Mouse (Mus musculus) liver, embryonic 13.5 days (tissue): ENCODE measurements around the gene Abhd17c. TPM values are rescaled to one million over a fixed set of nuclear protein-coding genes. Genes with fewer than 3 reads are reported as not detected.
"Not testable (repeated sequence)": the region's sequence is repeated elsewhere in the genome, so short reads cannot be mapped to it uniquely, and the experiment has no call there.

Experiments
- ATAC-seq: fragments of 200-750 bp; cut with Nextera tagmentation; 2 replicates; pipeline ENCODE4 v1.8.0; 2017; ENCODE audit warnings: low read depth, mild to moderate bottlenecking, moderate number of reproducible peaks, moderate library complexity
- DNase-seq: peaks from one replicate; pipeline ENCODE4 v3.0.0; 2022
- H3K27ac ChIP-seq: fragments of 300-500 bp; sonication (generic); 2 replicates; pipeline ENCODE4 v1.5.1; 2015; ENCODE audit warnings: moderate library complexity, mild to moderate bottlenecking, inconsistent platforms
- H3K27me3 ChIP-seq: fragments of 300-500 bp; sonication (generic); 2 replicates; pipeline ENCODE4 v1.6.1; 2015; ENCODE audit warnings: mild to moderate bottlenecking, inconsistent platforms
- H3K36me3 ChIP-seq: fragments of 300-500 bp; sonication (generic); 2 replicates; pipeline ENCODE4 v1.6.1; 2015; ENCODE audit warnings: mild to moderate bottlenecking, inconsistent platforms
- H3K4me1 ChIP-seq: fragments of 300-500 bp; sonication (generic); replicated peaks from 2 replicates; pipeline ENCODE4 v1.6.1; 2015; ENCODE audit warnings: inconsistent platforms
- H3K4me2 ChIP-seq: fragments of 300-500 bp; sonication (generic); 2 replicates; pipeline ENCODE4 v1.6.1; 2015; ENCODE audit warnings: inconsistent platforms, mild to moderate bottlenecking, moderate library complexity
- H3K4me3 ChIP-seq: fragments of 300-500 bp; sonication (generic); replicated peaks from 2 replicates; pipeline ENCODE4 v1.5.1; 2015; ENCODE audit warnings: mild to moderate bottlenecking, inconsistent platforms
- H3K9ac ChIP-seq: fragments of 300-500 bp; sonication (generic); 2 replicates; pipeline ENCODE4 v1.6.1; 2015; ENCODE audit warnings: mild to moderate bottlenecking, inconsistent platforms
- H3K9me3 ChIP-seq: fragments of 300-500 bp; sonication (generic); replicated peaks from 2 replicates; pipeline ENCODE4 v1.6.1; 2016; ENCODE audit warnings: inconsistent platforms
- WGBS: fragments of 180-500 bp; shearing (Covaris S2); methylation state at CpG from one replicate; pipeline ENCODE4 v1.1.7; 2015; ENCODE audit not compliant: insufficient replicate concordance; 5-methylcytosine and 5-hydroxymethylcytosine counted together
- polyA plus RNA-seq: library from polyadenylated mRNA; unstranded; fragments of >200 nt; fragmentation: Nextera tagmentation; extraction: Ambion mirVana; gene quantifications from 2 replicates; pipeline ENCODE4 v1.2.1, GENCODE M21; 2015

Abhd17c gene
- polyA plus RNA-seq = 14.9 and 18.2 TPM in 2 replicates

DNA sequence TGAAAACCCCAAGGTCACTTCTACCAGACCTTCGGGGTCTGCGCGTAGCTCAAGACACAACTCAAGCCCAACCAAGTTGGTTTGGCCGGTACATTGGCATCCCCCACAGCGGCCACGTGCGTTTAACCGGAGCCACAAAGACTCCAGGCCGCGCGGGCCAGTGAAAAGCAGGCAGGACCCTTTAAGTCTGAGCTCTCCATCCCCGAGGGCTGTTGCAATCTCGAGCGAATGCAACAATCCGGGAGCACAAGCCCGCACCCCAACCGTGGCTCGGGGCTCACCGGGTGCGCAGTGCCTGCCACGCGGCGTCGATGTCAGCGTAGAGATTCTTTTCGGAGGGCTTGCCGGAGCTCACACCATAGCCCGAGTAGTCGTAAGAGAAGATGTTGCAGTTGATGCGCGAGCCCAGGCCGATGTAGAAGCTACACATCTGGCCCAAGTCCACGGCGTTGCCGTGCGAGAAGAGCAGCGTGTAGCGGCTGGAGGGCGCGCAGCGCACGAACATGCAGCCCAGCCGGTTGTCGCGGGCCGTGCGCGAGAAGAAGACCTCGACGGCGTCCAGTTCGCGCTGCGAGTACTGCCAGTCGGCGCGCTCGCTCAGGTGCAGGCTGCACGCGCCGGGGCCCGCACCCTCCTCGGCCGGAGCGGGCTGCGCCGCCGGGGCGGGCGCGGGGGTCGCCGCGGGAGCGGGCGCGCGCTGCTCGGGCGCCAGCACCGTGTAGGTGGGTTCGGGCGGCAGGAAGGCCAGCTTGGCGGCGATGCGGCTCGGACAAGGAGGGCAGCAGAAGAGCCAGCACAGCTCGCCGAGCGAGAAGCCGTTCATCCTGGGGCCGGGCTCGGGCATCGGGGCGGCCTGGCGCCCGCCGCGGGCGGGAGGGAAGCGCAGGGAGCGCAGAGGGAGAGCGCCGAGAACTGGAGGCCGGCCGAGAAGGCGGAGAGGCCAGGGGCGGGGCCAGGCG lies at the start of gene Abhd17c:
Gene Abhd17c (minus strand): TSS at position 893 of the 959 bp plus-strand sequence.
- DNase-seq = peak; percentile 34
- peak within 1 kb of the TSS; percentile 96 for H3K4me2 ChIP-seq

DNA sequence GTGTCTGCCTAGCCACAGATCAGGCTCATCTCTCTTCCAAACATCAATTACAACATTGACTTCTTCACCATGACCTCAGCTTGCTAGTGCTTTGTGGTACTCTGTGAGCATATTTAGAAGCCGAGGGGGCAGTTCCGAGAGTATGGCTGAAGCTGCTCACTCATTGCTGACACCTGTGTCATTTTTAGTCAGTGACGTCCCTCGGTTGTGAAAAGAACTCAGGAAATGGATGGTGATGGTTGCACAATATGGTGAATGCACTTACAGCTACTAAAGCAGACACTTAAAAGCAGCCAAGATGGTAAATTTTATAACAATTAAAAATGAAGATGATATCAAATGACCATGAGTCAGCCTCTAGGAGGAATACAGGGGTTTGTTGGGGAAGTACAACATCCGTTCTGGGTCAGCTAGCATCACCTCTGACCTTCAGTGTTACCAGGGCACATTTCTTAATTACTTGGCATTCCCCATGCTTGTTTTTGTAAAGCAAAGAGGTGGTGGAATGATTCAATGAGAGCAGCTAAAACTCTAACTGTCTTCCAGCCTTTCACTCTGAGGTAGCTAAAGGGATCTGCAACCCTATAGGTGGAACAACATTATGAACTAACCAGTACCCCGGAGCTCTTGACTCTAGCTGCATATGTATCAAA lies 45.6 kb upstream of the Abhd17c start:
- H3K4me3 ChIP-seq = no peak overlapping the region

More for the DNA sequence above, at the start of gene Abhd17c:
- Histone ChIP-seq H3K4me1 (peaks cover 61% of the 10 kb centered on the region), H3K27me3 (no peaks in the 10 kb centered on the region), H3K36me3 (0 out of 2 replicates have a peak, but pooled peaks cover 2% of the 10 kb centered on the region), H3K27ac (peak within 1 kb of the TSS; percentile 81), H3K9ac (peak within 1 kb of the TSS; percentile 89), H3K9me3 (no peaks in the 10 kb centered on the region), H3K4me3 (peak within 1 kb of the TSS; percentile 92)
- under 1% methylated on average over 99 of the region's 109 CpGs for WGBS
- ATAC-seq = peak; percentile 44

DNA sequence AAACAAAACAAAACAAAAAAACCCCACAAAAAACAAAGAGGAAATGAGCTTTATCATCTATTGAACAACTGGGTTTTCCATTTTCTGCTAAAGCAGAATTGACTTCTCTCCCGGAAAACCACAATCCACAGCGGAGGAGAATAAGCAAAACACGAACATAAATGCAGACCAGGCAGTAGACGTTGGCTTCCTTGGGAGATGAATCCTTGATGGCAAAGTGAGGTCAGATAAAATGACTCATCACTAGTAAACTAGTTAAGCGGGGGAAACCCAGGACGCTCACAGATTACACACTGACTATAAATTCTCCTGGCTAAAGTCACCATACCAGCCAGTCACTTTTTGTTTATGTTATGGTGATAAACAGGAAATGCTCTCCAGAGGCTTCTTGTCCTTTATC lies 44.5 kb upstream of the Abhd17c start:
- ATAC-seq (no peak), DNase-seq (no peak)
- no peaks in the 10 kb centered on the region for H3K27me3 ChIP-seq
- H3K4me2 ChIP-seq = no peak overlapping the region
- no peak overlapping the region for H3K27ac ChIP-seq
- H3K4me1 ChIP-seq = no peaks in the 10 kb centered on the region
- no peak overlapping the region for H3K9ac ChIP-seq
- no peak overlapping the region for H3K4me3 ChIP-seq
- WGBS = 41% methylated on average over 6 of the region's 6 CpGs
- no peaks in the 10 kb centered on the region for H3K9me3 ChIP-seq
- H3K36me3 ChIP-seq = no peaks in the 10 kb centered on the region

More for the DNA sequence above, 45.6 kb upstream of the Abhd17c start:
- H3K27me3 ChIP-seq = no peaks in the 10 kb centered on the region
- no peak overlapping the region for H3K27ac ChIP-seq
- no peak for ATAC-seq
- WGBS = 55% methylated on average over 6 of the region's 6 CpGs
- no peaks in the 10 kb centered on the region for H3K4me1 ChIP-seq
- no peak overlapping the region for H3K4me2 ChIP-seq
- DNase-seq = no peak
- no peaks in the 10 kb centered on the region for H3K36me3 ChIP-seq
- no peaks in the 10 kb centered on the region for H3K9me3 ChIP-seq
- H3K9ac ChIP-seq = no peak overlapping the region

DNA sequence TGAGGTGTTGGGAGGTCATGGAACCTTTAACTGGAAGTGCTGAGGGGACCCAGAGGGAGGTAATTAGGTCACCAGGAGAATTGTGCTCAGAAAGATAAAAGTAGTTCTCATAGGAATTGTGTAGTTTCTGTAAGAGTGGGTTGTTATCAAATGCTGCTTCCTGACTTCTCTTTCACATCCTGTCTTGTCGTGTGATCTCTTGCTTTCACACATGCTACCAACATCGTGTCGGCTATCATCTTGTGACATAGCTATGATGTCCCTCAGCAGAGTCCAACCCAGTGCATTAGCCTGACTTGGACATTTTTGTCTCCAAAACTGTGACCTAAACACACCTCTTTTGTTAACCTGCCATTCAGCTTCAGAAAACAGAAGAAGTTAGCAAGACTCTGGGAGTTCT lies 40.6 kb upstream of the Abhd17c start:
- Histone ChIP-seq H3K4me3 (no peak overlapping the region), H3K27ac (no peak overlapping the region), H3K4me2 (no peak overlapping the region), H3K4me1 (no peaks in the 10 kb centered on the region), H3K27me3 (no peaks in the 10 kb centered on the region), H3K36me3 (no peaks in the 10 kb centered on the region), H3K9ac (no peak overlapping the region), H3K9me3 (no peaks in the 10 kb centered on the region)
- DNase-seq (no peak), ATAC-seq (no peak)
- WGBS = 33% methylated on average over 3 of the region's 3 CpGs

DNA sequence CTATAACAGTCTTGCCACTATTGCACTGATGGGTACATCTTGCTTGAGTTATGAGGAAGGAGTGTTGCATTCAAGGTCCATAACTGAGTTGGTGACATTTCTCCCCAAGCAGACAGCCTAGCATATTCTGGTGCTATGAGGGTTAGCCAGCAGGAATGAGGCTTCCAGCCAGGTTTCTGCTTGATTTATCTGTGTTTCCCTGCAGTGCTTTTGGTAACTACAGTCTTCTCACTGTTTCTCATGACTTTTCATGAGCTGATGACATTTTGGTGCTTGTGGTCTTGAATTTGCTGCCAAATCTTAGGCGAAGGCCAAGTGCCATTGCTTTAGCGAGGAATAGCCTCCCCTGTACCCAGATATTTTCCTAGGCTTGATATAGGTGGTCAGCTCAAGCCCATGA lies 39.8 kb upstream of the Abhd17c start:
- Histone ChIP-seq H3K9me3 (no peaks in the 10 kb centered on the region), H3K4me3 (no peak overlapping the region), H3K27me3 (no peaks in the 10 kb centered on the region), H3K4me1 (no peaks in the 10 kb centered on the region), H3K9ac (no peak overlapping the region), H3K4me2 (no peak overlapping the region), H3K27ac (no peak overlapping the region), H3K36me3 (no peaks in the 10 kb centered on the region)
- DNase-seq (no peak), ATAC-seq (no peak)
- 62% methylated on average over 2 of the region's 2 CpGs for WGBS

DNA sequence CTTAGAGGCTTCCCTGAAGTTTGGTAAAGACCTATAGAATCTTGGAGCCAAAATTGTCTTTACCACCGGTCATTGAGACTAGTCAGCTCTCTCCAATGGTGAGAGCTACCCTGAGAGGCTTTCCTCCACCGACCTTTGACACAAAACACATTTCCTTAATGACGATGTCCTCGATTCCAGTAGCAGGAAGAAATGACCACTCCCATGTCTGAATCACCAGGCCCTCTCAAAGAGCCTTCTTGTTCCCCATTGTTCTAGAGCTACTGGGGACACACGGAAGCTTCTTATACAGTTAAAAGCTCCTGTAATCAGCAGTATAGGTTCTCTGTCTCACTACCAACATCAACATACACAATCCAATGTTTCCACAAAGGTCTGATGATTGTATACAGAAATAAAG lies 36.5 kb upstream of the Abhd17c start:
- no peaks in the 10 kb centered on the region for H3K4me1 ChIP-seq
- no peak overlapping the region for H3K4me2 ChIP-seq
- DNase-seq (no peak), ATAC-seq (no peak)
- no peaks in the 10 kb centered on the region for H3K27me3 ChIP-seq
- no peak overlapping the region for H3K9ac ChIP-seq
- H3K9me3 ChIP-seq = no peaks in the 10 kb centered on the region
- no peak overlapping the region for H3K4me3 ChIP-seq
- WGBS = 45% methylated on average over 5 of the region's 5 CpGs
- no peaks in the 10 kb centered on the region for H3K36me3 ChIP-seq
- H3K27ac ChIP-seq = no peak overlapping the region

DNA sequence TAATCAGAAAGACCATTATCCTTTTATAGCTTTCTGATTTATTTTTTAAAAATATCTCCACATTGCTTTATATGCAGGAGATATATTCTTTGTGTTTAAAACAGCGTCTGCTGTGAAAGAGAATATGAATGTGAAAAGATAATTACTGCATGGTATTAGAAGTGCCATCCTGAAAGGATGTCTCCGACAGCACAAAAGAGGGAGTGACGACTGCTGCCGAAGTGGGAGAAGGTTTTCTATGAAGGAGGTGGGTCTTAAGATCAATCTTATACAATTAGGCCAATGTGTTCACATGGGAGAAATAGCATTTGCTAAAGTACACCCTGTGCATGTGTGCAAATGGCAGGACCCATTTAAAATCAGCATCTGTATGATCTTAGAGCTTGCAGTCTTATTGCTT lies 33.5 kb upstream of the Abhd17c start:
- Histone ChIP-seq H3K4me3 (no peak overlapping the region), H3K4me2 (no peak overlapping the region), H3K9me3 (no peaks in the 10 kb centered on the region), H3K27ac (no peak overlapping the region), H3K4me1 (no peaks in the 10 kb centered on the region), H3K27me3 (no peaks in the 10 kb centered on the region), H3K36me3 (no peaks in the 10 kb centered on the region), H3K9ac (no peak overlapping the region)
- 76% methylated on average over 4 of the region's 4 CpGs for WGBS
- DNase-seq = no peak
- ATAC-seq = no peak

DNA sequence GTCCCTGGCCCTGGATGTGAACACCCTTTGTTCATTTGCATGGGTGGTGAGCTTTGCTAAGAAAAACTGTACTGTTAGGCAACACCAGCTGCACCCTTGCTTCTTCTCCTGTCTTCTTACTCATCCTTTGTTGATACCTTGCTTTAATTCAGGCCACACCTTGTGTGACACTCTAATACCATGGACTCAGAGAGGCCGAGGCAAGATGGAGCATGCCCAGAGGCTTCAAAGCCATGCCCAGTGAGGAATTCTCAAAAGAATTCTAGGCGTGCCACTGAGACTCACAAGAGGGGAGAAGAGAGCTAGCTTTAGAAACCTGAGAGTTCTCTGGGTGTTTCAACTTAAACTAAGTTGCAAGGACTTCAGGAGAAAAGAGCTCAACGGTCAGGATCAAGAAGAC lies 33.0 kb upstream of the Abhd17c start:
- Histone ChIP-seq H3K36me3 (no peaks in the 10 kb centered on the region), H3K27me3 (no peaks in the 10 kb centered on the region), H3K27ac (no peak overlapping the region), H3K4me1 (no peaks in the 10 kb centered on the region), H3K4me2 (no peak overlapping the region), H3K9me3 (no peaks in the 10 kb centered on the region), H3K4me3 (no peak overlapping the region), H3K9ac (no peak overlapping the region)
- WGBS = 55% methylated on average over 3 of the region's 3 CpGs
- ATAC-seq (no peak), DNase-seq (no peak)

DNA sequence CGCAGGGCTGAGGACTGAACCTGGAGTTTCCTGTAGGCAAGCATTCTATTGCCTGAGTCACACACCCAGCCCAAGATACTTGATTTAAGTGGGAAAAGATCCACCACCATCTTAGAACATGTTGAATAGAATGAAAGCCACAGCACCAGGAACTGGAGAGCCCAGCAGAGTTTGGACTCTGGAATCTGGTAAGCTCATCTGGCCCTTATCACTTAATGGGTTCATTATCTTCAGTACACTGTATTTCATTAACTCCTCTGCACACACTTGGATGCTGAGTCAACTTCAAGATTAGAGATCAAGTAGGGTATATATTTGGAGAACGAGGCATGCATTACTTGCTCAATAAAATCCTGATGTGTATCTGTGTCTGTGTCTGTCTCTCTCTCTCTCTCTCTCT lies 27.1 kb upstream of the Abhd17c start:
- H3K9me3 ChIP-seq, H3K36me3 ChIP-seq, H3K27ac ChIP-seq, H3K4me1 ChIP-seq, H3K27me3 ChIP-seq, DNase-seq, H3K4me2 ChIP-seq, H3K9ac ChIP-seq, ATAC-seq, H3K4me3 ChIP-seq: not testable (repeated sequence)
- WGBS = 68% methylated on average over 2 of the region's 2 CpGs

DNA sequence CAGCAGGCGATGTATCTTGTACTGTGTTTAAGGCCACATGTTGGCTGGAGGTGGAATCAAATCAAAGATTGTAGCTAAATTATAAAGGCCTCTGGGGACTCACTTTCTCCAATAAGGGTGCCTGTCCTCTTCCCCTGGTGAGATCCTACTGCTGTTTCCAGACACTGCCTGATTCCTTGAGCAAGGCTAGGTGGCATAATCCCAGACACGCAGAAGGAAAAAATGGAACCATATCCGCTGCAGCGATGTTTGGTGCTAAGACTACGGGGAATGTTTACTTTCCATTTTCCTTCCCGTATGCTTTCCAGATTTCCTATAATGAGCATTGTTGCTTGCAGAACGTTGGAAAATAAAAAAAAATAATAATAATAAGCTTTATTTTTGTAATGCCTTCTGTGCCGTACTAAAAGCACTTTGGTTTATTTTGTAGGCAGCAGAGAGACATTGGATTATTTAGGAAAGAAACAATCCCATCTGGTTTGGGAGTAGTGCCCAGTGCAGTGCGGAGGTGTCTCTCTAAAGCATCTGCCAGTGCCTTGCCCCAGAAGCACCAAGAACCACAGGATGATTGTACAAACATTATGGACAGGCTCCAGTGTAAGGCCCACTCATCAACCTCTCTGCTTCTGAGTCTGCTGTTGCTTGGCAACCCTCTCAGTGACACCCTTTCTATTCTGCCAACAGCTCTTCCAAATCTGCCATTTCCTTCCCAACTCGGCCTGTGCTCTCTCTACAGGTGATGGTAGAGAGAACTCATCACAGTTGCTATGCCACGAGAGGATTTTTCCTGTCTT lies 23.2 kb upstream of the Abhd17c start:
- Histone ChIP-seq H3K9me3 (no peaks in the 10 kb centered on the region), H3K27me3 (no peaks in the 10 kb centered on the region), H3K36me3 (no peaks in the 10 kb centered on the region), H3K27ac (no peak overlapping the region), H3K4me2 (no peak overlapping the region), H3K4me1 (peaks cover 3% of the 10 kb centered on the region; the same call in 1 of the 2 replicates), H3K4me3 (no peak overlapping the region), H3K9ac (no peak overlapping the region)
- DNase-seq = no peak
- WGBS = 70% methylated on average over 11 of the region's 11 CpGs
- no peak for ATAC-seq

DNA sequence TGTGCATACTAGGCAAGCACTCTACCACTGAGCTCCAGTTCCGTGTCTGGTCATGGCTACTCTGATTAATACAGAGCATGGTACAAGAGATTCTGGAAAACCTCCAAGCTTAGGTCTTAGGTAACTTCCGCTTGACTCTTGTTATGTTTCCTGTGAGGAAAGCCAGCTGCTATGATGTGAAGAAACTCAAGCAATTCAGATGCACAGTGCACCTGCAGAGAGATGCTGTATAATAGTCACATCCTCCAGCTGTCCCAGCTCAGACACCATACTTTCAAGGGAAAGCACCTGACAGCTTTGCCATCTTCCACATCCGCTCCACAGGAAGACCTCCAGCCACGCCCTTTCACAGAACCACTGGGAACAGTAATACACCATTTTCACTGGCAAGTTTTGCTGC lies 21.7 kb upstream of the Abhd17c start:
- Histone ChIP-seq H3K36me3 (no peaks in the 10 kb centered on the region), H3K4me2 (no peak overlapping the region), H3K9me3 (no peaks in the 10 kb centered on the region), H3K4me3 (no peak overlapping the region), H3K4me1 (peaks cover 3% of the 10 kb centered on the region; the same call in 1 of the 2 replicates), H3K27ac (no peak overlapping the region), H3K9ac (no peak overlapping the region), H3K27me3 (no peaks in the 10 kb centered on the region)
- WGBS = 59% methylated on average over 4 of the region's 4 CpGs
- no peak for ATAC-seq
- no peak for DNase-seq
